Mouse (Mus musculus): Measurements from ENCODE around the gene Polr2a.

Gene Polr2a

DNA sequence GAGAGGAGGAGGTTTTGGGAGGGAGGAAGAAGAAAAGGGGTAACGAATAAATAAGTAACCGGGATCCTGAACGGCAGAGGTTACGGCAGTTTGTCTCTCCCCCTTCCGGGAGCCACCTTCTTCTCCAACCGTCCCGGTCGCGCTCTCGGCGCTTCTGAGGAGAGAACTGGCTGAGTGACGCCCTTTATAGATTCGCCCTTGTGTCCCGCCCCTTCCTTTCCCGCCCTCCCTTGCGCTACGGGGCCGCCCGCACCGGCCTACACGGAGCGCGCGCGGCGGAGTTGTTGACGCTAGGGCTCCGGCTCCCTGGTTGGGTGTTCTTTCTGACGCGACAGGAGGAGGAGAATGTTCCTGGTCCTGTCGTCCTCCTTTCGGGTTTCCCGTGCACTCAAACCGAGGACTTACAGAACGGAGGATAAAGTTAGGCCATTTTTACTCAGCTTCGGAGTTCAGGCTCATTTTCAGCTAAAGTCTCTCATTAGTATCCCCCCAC, at the start of gene Polr2a:
Gene Polr2a, minus strand, starts transcription at position 160 of the 493 bp plus-strand sequence.
- peak; percentile 97 for DNase-seq

DNA sequence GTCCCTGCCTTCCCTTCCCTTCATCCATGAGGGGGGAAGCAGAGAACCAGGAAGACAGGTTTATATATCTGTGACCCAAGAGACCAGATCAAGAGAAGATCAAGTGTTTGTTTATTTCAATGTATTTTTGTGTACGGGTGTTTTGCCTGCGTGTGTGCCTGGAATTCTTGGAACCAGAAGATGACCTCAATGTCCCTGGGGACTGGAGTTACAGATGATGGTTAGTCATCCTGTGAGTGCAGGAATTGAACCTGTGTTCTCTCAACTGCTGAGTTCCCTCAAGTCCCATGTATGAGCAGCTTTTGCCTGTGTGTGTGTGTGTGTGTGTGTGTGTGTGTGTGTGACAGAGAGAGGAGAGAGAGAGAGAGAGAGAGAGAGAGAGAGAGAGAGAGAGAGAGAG, 49.2 kb upstream of the Polr2a start:
- DNase-seq = no peak

DNA sequence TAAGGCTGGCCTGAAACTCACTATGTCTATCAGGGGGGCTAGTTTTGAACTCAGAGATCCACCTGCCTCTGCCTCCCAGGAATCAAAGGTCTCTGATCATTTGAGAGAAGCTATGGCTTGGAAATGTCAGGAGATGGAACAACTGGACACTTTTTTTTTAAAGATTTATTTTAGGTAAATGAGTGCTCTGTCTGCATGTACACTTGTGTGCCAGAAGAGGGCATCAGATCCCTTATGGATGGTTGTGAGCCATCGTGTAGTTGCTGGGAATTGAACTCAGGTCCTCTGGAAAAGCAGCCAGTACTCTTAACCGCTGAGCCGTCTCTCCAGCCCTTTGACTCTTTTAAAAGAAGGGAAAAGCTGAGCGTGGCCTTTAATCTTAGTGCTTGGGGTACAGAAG, 47.9 kb upstream of the Polr2a start:
- no peak for DNase-seq

- DNase-seq = no peak
Observed at GRCm38 (mm10) chr11:69804972-69805909, 46.8 kb upstream of the Polr2a start, which contains the start of gene Tmem102. Tmem102 (minus strand) TSS chr11:69805624.

GRCm38 (mm10) chr11:69804652-69804940, 46.2 kb upstream of the Polr2a start:
- DNase-seq = no peak

DNA sequence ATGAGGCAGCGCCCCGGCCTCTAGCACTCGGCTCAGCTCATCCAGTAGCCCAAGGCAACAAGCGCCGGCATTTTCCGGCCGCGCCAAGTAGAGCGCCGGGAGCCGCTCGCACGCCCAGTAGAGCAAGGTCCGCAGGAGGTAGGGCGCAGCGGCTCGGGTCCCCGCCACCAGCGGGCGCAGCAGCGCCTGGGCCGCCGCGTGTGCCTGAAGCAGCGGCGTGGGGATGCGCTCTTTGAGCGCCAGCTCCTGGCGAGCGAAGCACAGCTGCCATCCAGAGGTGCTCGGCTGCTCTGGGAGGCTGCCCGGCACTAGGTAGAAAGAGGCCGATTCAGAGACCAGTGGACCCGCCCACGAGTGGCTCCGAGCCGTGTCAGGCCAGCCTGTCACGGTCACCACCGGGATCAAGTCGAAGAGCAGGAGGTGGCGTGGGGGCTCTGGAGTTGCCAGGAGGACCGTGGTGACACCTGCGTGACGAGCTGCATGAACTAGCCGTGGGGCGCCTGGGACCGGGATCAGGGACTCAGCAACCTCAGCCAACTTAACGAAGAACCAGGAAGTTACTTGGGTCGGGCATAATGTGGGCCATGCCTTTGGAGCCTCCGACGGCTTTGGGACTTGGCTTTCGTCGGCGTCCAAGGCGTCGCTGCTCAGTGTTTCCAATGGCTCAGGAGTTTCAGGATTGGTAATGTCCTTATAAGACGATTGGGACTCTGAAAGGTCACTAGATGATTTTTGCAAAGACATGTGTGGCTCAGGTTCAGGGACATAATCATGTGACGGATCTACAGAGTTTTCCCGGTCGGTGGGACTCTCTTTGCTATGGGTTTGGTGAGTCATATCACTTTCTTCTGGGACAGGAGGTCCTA, 45.6 kb upstream of the Polr2a start:
- DNase-seq = peak; percentile 76

DNA sequence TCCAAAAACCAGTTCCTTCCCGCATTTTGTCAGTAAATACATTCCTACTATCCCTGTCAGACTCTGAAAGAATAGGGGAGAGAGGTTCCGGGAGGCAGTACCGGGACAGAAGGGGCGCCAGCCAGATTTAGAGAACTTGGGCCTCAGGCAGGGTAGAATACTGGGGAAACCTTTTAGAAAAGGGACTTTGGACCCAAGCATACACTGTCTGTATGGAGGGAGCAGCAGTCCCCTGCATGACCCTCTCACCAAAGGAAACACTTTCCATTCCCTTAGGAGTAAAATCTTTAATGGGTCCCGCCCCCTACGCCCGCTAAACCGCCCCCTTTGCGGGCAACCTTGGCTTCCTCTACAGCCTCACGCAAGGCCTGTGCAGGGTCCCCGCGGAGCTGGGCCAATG, 44.9 kb upstream of the Polr2a start:
- DNase-seq = no peak

DNA sequence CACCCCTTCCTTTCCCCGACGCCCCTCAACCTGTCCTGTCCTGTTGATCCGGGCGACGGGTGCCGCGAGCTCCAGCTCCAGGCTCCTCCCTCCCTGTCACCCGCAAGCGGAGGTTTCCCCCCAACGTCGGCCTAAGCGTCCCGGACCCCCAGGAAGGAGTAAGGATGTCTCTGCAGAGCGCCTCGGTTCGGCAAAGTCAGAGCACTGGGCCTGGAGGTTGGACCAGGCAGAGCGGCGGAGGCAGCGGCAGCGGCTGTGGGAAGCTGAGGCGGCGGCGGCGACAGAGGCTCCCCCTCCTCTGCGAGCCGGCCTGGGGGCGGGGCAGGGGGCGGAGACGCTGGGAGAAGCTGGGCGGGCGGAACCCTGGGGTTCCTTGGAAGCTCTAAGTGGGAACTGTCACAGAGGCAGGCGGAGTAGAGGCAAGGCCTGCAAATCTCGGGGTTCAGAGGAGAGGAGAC, 44.2 kb upstream of the Polr2a start:
- peak; percentile 83 for DNase-seq

- DNase-seq = no peak
Observed at GRCm38 (mm10) chr11:69801379-69801977, 43.0 kb upstream of the Polr2a start, which contains the start of gene Fgf11. Fgf11 (minus strand) TSS chr11:69801857.

DNA sequence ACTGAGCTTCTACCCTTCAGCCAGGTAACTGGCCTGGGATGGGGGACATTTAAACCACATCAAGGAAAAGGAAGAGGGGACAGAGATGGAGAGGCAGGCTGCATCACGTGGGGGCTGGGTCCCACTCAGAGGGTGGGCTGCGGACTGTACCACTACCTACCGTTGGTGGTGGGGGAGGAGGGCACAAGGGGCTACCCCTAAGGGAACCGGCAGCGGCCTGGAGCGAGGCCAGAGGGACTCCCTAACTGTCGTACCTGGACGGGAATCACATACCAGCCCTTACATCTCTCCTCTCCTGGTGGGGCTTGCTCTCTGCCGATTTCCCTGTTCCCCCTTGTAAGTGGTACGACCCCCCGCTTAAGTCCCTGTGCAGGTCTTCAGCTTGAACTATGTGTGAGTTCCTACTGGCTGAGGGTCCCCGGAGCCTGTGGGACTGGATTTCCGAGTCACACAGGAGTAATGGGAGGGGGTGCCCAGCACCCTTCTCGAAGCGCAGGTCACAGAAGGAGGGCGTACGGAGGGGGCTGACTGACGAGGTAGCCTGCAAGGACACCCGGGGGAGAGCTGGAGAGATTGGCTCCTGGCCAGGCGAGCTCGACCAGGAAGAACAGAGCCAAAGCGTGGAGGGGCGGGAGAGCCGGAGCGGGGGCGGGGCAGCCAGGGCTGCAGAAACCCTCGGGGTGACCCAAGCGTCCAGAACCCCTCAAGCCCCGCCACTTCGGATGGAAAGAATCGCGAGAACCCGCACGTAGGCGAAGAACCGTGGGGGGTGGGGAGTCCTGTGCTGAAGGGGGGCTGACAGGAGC, 42.2 kb upstream of the Polr2a start:
- peak; percentile 60 for DNase-seq

- peak; percentile 29 for DNase-seq
Observed at GRCm38 (mm10) chr11:69800138-69800391, 41.6 kb upstream of the Polr2a start.

- no peak for DNase-seq
Observed at GRCm38 (mm10) chr11:69799394-69800137, 41.1 kb upstream of the Polr2a start.

GRCm38 (mm10) chr11:69797924-69798323, 39.5 kb upstream of the Polr2a start:
- DNase-seq = no peak

DNA sequence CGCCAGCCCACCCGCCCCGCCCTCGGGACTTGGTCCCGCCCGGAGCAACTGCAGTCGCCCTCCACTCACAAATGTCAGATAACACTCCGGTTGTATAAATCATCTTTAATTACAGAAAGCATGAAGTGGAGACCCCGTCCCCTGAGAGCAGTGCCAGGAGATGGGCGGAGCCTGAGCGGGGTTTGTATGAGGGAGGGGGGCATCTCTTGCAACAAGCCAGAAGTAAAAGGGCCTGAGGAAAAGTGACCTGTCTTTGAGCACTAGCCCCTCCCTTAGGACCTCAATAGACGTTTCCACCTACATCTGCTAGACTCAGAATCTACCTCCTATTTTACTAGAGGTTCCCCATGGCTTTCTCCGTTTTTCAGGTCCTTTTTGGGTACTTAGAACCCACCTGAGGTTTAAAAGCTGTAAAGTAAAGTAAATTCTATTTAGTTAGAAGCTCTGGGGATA, 37.6 kb upstream of the Polr2a start:
- no peak for DNase-seq

DNA sequence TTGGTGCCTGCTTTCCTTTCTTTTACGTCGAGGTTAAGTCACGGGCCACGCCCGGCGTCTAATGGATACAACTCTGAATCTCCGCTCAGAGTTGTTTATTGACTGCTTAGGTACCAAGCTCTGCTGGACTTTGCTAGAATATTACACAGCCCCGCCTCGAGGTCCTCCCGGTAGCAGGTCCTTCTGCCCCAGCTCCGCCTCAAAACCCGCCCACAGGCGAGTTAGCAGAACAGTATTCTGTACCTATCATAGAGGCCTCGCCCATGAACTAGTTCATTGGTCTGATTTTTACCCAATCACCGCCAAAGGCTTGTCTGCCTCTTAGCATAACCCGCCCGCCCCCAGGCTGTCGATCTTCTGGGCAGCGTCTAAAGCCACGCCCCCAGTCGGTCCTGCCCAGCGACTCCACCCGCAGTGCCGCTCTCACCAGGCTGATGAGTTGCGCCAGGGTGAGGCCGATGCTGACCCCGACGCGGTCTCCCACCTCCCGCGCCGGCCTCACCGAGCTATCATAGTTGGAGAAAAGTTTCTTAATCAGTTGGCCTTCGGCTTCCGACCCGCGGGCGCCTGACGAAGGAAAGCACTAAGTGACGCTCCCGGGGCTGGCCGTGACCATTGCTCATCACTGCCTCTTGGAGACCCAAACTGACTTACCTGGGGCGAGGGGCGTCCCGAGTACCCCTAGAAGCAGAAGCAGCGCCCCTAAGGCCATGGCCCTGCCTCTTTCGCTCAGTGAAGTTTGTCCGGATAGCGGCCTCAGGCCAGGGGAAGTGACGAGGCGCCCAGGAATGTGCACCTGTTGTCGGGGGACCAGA, 36.9 kb upstream of the Polr2a start, which contains the start of gene Chrnb1:
Gene Chrnb1, minus strand, starts transcription at position 776 of the 815 bp plus-strand sequence.
- DNase-seq = peak; percentile 98

DNA sequence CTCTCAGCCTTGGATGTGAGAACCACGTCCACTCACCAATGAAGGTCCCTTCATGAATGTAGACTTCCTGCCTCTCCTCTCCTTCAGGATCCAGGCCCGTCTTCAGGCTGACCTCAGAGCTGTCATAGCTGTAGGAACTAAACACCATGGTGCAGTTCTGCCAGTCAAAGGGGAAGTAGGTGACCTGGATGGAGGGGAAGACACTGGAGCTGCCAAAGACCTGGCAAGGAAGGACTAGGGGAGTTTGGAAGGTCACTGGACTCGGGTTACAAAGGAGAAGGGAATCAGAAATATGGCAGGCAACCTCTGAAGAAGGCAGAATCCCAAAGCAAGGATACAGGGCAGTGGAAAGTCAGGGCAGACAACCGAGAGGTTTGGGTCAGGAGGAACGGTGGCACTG, 35.0 kb upstream of the Polr2a start:
- no peak for DNase-seq

DNA sequence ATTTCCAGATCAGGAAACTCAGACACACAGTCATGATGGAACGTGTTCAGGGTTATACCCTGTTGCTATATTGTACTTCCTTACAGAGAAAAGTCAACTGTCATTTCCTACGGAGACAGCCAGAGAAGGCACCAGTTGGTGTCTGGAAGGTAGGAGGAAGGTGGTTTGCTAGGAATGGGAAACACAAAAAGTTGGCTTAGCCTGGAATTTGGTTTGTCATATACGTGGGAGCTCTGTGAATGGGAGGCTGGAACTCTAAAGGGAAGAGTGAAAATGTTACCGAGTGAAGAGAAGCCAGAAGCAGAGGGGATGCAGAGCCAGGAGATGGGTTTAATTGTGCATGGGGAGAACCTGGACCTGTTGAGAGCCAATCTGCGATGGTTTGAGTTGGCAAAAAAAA, 33.0 kb upstream of the Polr2a start:
- no peak for DNase-seq

DNA sequence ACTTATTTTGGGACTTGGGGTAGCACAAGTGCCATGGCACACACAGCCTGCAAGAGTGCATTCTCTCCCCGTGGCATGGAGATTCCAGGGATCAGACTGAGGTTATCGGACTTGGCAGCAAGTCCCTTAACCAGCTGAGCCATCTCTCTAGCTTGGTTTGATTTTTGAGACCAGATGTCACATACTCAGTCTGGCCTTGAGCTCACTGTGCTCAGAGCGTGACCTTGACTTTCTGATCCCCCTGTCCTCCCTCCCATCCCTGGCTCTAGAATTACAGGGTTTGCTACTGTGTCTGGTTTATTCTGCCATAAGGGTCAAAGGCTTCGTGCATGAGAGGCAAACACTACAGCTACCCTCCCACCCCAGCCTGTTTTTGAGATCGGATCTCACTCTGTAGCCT, 31.0 kb upstream of the Polr2a start:
- no peak for DNase-seq

GRCm38 (mm10) chr11:69787306-69787705, 28.9 kb upstream of the Polr2a start:
- DNase-seq = no peak

DNA sequence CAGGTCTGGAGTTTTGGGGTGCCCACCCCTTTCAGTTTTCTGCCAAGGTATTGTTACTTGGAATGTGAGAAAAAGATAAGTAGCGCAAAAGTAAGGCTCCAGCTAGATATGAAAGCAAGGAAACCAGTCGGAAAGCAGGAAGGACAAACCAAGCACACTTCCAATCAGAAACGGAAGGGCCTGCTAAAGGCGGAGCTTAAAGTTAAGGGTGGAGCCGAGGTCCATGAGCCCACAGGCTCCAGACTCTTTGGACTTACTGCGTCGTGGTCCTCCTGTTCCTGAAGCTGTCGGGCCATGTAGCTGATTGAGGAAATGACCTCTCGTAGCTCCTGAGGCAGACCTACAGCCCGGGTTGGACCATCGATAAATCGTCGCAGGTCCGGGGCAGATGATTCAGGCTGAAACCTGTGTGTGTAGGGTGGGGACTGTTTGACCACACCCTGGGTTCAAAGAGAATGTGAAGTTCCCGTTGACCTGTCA, 26.4 kb upstream of the Polr2a start:
- peak; percentile 70 for DNase-seq
